Mouse (Mus musculus) natural killer cell, adult 2 months (primary cell): ENCODE results near the gene Fam118a.
"Not testable (repeated sequence)": the region's sequence is repeated elsewhere in the genome, so short reads cannot be mapped to it uniquely, and the experiment has no call there.

Source experiments
- DNase-seq, 2 experiments: peaks; one replicate each; pipeline ENCODE4 v3.0.0; 2022; ENCODE audit warnings: low spot score in 2 of 2

The Fam118a gene

GRCm38 (mm10) chr15:85028648-85029047 is at the start of gene Fam118a:
Gene Fam118a, plus strand, starts transcription at chr15:85028948.
- DNase-seq = not testable (repeated sequence)

- DNase-seq = no peak
Measured at GRCm38 (mm10) chr15:84981609-84982313, 47.0 kb upstream of the Fam118a start.

GRCm38 (mm10) chr15:84982888-84983287 is 45.9 kb upstream of the Fam118a start:
- DNase-seq = no peak

DNA sequence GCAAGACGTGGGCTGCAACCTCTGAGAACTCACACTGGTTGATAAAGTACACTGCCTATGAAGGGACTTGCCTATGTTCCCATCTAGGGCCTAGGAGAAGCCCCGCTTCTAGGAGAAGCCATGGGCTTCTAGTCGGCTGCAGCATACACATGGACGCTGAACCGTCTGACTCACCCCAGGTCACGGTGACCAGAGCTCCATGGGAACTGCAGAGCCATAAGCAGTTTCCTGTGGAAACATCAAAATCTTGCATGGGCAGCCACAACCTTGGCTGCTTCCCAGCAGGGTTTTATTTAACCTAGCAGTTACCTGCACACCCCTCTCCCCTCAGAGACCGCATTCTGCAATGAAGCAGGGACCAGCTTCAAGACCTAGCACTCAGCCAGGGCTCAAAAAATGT is 45.0 kb upstream of the Fam118a start:
- no peak for DNase-seq

DNA sequence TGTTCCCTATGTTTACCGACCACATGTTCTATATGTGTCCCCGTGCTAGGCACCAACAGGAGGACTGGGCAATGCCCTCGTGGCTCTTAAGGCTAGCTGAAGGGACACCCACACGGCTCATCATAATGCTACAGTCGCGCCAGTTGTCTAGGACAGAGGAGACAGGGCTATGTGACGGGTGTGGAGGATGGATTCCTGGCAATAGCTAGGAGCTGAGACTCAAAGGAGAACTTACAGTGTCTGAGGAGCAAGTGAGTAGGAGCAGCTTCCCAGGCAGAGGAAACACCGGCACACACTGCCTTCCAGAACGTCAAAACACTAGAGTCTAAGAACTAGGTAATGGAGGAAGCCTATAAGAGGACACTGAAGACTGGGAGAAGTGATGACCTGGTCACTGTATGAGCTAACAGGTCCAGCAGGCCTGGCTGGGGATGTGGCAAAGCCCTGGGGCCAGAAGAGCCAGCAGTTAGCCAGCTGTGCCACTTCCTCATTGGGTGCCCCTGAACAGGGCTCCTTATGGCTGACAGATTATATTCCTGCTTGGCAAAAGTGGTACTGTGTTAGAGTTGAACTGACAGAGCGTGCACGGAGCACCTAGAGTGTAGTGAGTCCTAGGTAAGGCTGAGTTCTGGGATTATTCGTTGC is 43.1 kb upstream of the Fam118a start:
- no peak for DNase-seq

DNA sequence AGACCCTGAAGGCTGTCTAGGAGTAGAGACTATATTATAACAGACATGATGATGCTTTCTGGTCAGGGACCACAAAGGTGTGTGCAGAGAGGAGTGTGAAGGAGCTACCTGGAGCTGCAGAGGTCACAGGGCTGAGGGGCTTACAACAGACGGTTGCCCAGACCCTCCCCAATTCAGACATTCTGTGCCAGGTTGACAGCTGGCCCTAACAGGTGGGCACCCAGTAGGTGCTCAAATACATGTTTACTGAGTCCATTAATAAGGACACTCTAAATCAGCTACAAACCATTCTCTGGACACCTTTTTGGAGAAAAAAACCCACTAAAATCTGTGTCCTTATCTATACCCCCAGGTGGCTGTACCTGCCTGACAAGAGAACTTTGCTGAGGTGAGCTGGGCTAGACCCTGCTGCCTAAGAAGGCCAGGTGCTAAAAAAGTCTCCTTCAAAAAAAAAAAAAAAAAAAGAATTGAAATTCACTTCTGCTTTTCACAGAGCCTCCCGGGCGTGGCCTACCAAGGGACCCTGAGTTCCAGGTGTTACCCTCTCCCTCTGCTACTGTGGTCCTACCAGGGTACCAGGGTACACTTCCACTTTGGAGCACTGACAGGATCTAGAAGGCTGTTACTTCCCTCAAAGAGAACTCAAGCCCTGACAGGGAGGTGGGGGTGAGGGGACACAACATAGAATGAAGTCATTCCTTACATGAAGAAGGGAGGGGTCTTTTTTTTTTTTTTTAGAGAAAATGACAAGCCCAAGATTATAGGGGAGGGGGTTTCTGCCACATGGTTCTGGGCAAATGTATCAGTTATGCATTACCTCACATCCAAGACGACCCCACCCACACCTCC is 42.4 kb upstream of the Fam118a start:
- peak in 1 of 2 experiments; percentile 33 for DNase-seq

GRCm38 (mm10) chr15:84987020-84987815 is 41.5 kb upstream of the Fam118a start:
- DNase-seq = peak; percentile 11 to 21

DNA sequence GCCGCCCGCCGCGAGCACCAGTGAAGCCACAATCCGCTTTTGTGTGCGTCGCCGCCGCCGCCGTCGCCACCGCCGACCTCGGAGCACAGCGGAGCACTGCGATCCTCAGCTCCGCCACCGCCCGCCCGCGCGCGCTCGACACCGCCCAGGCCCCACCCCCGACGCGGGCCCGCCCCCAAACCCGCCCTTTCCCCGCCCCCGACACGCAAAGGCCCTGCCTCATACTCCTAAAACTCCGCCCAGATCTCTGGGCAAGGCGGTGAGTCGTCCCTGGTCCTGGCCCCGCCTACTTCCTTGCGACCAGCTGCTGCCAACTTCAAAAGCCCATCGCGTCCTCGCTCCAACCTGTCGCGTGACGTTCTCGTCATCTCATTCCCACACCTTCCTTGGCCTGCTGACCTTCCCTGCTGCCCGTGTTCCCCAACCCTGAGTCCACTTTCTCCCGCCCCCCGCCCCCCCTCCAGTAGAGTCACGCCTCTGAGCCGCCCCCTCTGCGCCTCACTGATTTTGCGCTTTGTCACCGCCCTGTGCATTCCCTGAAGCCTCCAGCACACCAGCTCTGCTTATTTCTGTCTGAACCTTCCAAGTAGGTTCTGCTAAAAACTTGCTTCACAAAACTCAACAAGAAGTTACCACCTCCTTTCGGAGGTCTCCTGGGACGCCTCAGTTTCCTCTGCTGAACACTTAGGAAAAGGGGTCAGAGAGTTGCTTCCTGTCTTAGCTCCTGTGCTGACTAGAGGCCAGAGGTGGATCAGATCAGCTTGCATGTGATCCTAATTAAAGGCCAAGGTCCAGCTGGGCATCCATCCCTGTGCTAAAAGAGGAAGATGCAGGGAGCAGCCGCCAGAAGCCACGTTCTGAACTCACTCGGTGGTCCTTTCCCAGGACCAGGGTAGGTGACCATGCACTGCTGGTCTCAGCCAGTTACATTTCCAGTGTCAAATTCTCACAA is 40.6 kb upstream of the Fam118a start, which contains the start of gene 5031439G07Rik:
5031439G07Rik (minus strand) TSS at position 678 of the 952 bp plus-strand sequence.
- DNase-seq = peak; percentile 83 to 88

DNA sequence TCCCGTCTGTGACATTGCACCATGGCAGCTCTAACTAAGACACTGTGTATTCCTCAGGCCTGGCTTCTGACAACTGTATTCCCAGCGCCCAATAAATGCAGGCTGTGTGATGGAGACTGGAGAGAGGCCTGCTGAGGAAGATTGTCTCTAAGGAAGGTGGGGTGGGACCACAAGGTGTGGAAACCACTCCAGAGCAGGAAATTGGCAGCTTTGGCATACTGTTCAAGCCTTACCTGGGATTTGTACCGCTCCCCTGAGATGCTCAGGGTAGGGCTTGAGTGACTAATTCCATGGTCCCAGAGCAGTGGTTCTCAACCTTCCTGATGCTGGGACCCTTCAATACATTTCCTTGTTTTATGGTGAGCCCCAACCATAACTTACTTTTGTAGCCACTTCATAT is 39.6 kb upstream of the Fam118a start:
- DNase-seq = no peak

GRCm38 (mm10) chr15:84989771-84990170 is 39.0 kb upstream of the Fam118a start:
- DNase-seq = no peak

DNA sequence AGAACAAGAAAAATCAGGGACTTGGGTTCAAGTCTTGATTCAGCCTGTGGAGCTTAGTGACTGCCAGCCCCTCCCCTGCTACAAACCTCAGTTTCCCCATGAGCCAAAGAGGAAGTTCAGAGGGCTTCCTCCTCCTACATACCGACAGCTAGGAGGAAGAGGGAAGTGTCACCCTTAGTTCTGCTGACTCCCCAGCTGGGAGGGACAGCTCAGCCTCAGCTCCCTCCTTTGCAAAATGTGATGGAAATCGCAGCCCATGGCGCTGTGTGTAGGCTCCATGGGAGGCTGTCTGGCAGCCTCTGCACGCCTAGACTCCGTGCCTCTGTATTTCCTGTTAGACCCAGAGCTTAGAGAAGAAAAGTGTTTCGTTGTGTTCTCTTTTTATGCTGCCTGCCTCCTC is 34.2 kb upstream of the Fam118a start:
- no peak for DNase-seq

DNA sequence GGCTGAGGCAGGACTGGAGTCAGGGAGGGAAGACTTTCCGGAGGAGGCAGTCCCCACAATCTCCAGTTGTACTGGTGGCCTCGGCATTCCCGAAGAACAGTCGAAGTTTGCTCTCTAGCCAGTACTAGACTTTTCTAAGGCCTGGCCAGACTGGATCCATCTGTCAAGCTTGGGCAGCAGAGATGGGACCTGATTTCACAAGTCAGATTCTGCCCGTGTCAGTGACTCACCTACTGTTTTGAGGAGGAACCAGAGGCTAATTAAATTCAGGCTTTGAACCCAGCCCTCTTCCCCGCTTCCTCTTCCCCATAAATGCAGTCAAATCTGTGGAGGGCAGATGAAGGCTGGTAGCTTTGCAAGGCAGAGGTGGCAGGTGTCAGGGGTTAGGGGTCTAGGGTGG is 33.7 kb upstream of the Fam118a start:
- no peak for DNase-seq

GRCm38 (mm10) chr15:84995967-84996366 is 32.8 kb upstream of the Fam118a start:
- DNase-seq = peak; percentile 37 to 71

GRCm38 (mm10) chr15:84997768-84998454 is 30.8 kb upstream of the Fam118a start:
- DNase-seq = no peak

GRCm38 (mm10) chr15:84999911-85000310 is 28.8 kb upstream of the Fam118a start:
- DNase-seq = peak in 1 of 2 experiments; percentile 25

- DNase-seq = peak; percentile 44 to 77
Measured at GRCm38 (mm10) chr15:85000984-85001982, 27.5 kb upstream of the Fam118a start.

DNA sequence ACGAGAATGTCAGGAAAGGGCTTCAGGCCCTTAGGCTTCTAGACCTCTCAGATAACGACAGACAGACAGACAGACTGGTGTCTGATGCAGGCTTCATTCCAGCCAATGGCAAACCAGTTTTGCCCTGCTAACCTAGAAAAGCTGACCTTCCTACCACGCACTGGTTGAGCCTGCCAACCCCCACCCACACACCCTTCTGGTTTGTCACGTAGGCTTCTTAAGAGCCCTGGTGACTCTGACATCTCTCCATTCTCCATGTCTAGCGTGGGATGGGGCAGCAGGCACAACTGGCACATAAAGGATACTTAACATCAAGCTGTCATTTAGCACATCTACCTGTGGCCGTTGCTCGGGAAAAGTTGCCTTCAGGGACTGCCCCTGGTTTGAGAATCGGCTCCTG is 19.1 kb upstream of the Fam118a start:
- no peak for DNase-seq

DNA sequence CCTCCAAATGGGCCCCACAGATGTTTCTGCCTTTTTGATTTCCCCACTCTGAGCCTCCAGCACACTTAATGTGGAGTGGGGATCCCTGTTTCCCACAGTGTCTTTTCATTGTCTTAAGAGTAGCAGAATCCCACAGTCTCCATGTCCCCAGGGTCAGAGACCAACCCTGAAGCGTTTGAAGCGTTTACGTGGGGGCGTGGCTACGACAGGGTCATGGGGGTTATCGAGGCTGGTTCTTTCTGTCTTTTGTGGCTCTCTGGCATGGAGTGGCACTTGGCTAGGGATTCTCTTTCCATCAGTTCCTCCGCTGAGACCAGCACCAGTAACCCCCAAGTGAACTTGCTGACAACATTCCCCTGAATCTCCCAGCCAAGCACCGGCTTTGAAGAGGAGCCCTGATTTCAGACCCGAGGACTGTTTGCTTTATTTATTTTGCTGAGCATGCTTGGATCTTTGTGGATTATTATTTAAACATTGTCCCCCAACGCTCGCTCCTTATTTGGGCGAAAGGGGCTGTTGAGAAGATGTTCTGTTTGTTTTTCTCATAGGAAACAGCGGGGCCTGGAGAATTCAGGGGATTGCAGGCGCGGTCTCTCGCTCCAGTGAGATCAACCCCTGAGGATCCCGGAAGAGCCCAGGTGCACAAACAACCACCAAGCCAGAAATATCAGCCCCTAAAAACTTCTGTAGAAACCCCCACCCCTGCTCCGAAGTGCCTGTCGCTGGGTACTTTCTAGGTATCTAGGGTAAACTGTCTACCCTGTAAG is 16.7 kb upstream of the Fam118a start:
- no peak for DNase-seq
